Mouse (Mus musculus) adrenal gland, postnatal 10 days (tissue): ENCODE data around the gene Hoxa9. TPM values are rescaled to one million over a fixed set of nuclear protein-coding genes. Genes with fewer than 3 reads are reported as not detected.

Source experiments
- DNase-seq: peaks from one replicate; pipeline ENCODE4 v3.0.0; 2021; ENCODE audit warnings: mixed read lengths
- total RNA-seq, 2 experiments: library from RNA; stranded (reverse); gene quantifications; 2 replicates each; pipeline ENCODE4 v1.2.3; 2021

Gene Hoxa9
- total RNA-seq, 2 experiments from 2014 or later, result 3.0 to 4.4 TPM

DNA sequence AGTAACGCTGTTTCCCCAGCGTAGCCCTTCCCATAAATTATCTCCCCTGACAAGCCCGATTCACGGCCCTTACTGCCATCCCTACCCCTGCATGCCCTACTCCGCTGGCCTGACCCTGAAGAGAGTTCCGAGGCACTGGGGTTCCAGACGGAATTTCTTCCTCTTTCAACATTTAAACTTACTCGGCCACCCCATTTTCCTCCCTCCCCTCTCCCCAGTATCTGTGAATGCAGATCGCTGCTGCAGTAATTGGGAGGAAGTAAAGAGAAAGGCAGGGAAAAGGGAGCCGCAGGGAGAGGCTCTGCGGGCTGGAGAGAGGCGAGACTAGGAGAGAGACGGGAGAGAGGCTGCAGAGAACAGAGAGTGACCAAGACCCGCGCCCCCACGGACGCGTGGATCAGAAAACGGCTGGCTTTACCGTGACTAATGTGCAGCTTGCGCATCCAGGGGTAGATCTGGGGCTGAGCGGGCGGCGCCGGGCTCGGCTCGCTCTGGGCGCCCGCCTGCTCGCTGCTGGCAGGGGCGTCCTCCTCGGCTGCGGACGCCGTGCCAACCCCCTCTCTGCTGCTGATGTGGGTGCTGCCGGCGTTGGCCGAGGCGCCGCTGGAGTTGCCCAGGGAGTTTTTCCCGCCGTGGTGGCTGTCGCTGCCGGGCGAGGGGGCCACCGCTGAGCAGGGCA lies 27.4 kb downstream of the Hoxa9 start:
- DNase-seq, result peak; percentile 60

GRCm38 (mm10) chr6:52203121-52203370 lies 27.8 kb downstream of the Hoxa9 start:
- DNase-seq, result peak; percentile 47

DNA sequence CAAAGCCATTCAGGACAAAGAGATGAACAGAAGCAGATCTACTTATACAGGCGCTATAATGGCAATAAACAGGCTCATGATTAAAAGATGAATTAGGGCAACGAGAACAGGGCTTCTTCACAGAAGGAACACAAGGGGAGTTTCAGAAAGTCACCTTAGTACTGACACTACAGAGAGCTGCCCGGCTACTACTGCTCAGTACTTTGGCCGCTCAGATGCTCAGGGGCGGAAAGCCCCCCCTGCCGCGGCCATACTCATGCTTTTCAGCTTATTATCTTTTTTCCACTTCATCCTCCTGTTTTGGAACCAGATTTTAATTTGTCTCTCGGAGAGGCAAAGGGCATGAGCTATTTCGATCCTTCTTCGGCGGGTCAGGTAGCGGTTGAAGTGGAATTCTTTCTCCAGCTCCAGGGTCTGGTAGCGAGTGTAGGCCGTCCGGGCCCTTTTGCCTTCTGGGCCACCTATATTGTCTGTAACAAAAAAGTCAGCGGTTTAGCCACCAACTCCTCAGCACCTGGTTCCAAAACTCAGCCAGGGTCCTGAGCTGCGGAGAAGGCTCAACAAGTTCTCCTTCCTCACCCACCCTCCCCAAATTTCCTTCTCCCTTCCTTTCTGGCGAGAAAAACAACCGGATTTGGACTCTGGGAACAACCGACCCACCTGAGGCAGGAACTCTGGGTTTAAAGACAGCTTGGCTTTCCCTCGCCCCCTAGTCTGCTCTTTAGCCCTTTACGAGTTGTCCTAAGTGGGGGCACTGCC lies 28.3 kb downstream of the Hoxa9 start:
- DNase-seq, result peak; percentile 32

DNA sequence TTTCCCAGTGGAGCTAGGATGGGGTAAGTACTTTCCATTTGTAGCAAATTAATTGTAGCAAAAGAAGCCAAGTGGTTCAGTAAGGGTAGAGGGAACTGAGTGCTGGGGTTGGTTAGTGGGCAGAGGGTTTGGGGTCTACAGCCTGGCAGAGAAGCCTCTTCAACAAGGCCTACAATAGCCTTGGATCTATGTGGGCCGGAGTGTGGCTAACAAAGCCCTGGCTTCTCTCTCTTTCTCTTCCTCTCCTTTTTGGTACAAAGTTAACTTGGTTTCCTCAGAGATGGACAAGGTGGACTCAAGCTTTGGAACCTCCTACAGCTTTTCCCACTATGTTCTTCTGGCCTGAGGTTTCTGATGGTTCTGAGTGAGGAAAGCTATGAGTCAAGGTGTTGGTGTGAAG lies 29.6 kb downstream of the Hoxa9 start:
- DNase-seq, result no peak

- no peak for DNase-seq
Observed at GRCm38 (mm10) chr6:52200751-52201250, 30.1 kb downstream of the Hoxa9 start.

GRCm38 (mm10) chr6:52200073-52200750 lies 30.7 kb downstream of the Hoxa9 start:
- peak; percentile 68 for DNase-seq

- DNase-seq, result peak; percentile 71
Observed at GRCm38 (mm10) chr6:52197271-52197670, 33.6 kb downstream of the Hoxa9 start.

- no peak for DNase-seq
Observed at GRCm38 (mm10) chr6:52196811-52197210, 34.1 kb downstream of the Hoxa9 start.

DNA sequence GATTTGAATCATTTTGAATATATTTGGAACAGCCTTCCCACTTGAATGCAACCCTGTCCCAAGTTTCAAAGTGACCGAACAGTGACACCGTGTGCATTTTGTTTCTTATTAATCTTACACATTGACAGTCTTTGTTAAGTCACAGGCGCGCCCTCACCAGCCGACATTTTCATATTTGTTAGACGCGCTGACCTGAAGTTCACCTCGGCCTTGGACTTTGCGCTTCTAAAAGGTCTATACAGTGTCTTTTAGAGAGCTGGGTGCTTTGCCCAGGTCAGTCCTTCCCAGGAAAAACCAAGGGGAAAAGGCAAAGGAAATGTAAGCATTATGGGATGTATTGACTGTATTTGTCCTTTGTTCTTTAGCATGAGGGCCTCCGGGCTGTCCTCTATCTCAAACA lies 36.2 kb downstream of the Hoxa9 start:
- no peak for DNase-seq

- peak; percentile 95 for DNase-seq
Observed at GRCm38 (mm10) chr6:52191860-52192550, 38.9 kb downstream of the Hoxa9 start.

DNA sequence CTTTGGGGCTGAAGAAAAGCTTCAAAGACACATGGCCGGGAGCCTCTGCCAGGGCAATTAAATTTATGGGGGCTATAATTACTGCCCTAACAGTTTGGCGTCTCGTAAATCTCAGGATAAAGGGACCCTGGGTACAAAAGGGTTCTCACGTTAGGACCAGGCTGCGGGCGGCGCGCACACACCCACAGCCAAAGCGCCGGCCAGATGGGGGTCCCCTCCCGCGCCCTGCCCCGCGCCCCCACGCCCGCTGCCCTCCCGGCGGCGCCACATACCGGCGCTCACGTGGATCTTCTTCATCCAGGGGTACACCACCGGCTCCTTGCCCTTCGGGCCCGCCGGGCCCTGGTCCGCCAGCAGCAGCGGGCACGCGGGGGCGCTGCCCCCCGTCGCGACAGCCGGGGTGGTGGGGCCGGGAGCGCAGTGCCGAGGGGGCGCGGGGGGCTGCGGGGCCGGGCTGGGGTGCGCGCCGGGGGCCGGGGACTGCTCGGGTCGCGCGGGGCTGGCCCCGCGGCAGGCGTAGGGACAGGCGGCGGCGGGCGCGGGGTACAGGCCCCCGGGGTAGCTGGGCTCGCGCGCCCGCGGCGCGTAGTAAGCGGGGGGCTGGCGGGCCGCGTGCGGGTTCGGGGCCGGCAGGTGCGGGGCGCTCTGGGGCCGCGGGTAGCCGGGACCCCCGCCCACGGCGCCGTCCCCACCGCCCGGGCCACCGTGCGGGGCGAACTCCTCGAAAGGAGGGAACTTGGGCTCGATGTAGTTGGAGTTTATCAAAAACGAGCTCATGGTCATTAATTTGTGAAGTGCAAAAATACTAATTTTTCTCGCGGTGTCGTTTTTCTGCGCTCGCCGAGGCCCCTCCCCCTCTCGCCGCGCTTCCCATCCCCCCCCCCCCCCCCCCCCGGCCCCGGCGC lies 39.7 kb downstream of the Hoxa9 start, which contains the start of gene Hoxa4:
TSS of gene Hoxa4 (minus strand) at position 848 of the 905 bp plus-strand sequence.
- DNase-seq, result peak; percentile 48

GRCm38 (mm10) chr6:52190410-52190809 lies 40.5 kb downstream of the Hoxa9 start:
- DNase-seq, result peak; percentile 50

DNA sequence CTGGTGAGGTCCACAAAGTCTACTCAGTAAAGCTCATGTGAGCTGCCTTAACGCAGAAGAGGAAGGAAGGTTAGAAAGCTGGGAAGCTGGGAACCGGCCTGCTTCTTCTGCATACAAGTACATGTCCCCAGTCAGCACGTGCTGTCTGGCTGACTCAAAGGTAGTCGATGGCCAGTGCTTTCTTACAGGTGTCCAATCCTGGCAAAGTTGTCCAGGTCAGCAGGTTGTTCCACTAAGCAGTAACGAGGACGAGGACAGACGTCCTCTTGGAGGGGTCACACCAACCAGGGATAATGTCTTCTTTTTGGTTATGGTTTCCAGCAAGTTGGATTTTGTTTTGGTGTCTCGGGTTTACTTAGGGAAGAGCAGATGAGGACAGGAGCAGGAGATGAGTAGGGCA lies 41.0 kb downstream of the Hoxa9 start:
- DNase-seq, result no peak

- DNase-seq, result peak; percentile 59
Observed at GRCm38 (mm10) chr6:52189172-52189591, 41.7 kb downstream of the Hoxa9 start.

DNA sequence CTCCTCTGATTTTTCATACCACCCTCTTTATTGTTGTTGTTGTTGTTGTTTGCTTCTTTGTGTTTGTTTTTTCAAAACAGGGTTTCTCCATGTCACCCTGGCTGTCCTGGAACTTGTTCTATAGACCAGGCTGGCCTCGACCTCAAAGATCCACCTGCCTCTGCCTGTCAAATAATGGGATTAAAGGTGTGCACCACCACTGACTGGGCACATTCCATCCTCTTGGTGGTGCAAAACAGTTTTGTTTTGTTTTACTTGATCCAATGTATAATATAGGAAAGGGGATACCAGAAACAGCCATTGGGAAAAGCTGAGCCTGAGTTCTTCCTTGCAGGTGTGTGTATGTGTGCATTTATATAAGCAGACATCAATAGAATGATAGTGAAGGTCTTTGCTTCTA lies 44.4 kb downstream of the Hoxa9 start:
- no peak for DNase-seq

GRCm38 (mm10) chr6:52185834-52186233 lies 45.1 kb downstream of the Hoxa9 start:
- no peak for DNase-seq

GRCm38 (mm10) chr6:52185222-52185621 lies 45.7 kb downstream of the Hoxa9 start:
- peak; percentile 61 for DNase-seq

GRCm38 (mm10) chr6:52184668-52185067 lies 46.2 kb downstream of the Hoxa9 start:
- DNase-seq, result peak; percentile 47

- peak; percentile 48 for DNase-seq
Observed at GRCm38 (mm10) chr6:52183311-52184080, 47.4 kb downstream of the Hoxa9 start.

- DNase-seq, result no peak
Observed at GRCm38 (mm10) chr6:52182793-52183192, 48.1 kb downstream of the Hoxa9 start.

DNA sequence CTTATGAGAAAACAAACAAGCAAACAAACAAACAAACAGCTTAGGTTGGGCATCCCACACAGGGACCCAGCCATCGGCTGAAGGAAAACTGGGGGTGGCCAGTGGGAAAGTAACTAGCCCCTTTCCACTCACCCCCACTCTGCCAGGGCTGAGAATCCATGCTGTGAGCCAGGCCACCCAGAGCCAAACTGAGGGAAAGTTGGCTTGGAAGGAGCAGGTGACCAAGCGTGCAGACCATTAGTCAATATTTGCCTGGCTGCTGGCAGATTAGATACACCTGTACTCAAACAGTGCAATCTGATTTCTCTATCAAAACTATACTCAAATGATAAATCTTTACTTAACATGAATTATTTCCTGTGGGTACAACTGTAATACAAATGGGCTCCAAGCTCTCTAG lies 48.9 kb downstream of the Hoxa9 start:
- no peak for DNase-seq
